Mouse (Mus musculus) limb, embryonic 10.5 days (tissue): ENCODE data around the gene Samd15. TPM values are rescaled to one million over a fixed set of nuclear protein-coding genes. Genes with fewer than 3 reads are reported as not detected.

Experiments
- DNase-seq: peaks from one replicate; pipeline ENCODE4 v3.0.0-alpha.2; 2017; ENCODE audit warnings: low spot score
- H3K27ac ChIP-seq: fragments of 300-500 bp; sonication (generic); 2 replicates; pipeline ENCODE4 v1.5.1; 2016; ENCODE audit warnings: mild to moderate bottlenecking
- H3K27me3 ChIP-seq: fragments of 300-500 bp; sonication (generic); 2 replicates; pipeline ENCODE4 v1.6.1; 2016; ENCODE audit warnings: low read depth, mild to moderate bottlenecking; ENCODE audit not compliant: poor library complexity, severe bottlenecking
- H3K36me3 ChIP-seq: fragments of 300-500 bp; sonication (generic); 2 replicates; pipeline ENCODE4 v1.6.1; 2016; ENCODE audit warnings: mild to moderate bottlenecking, moderate library complexity
- H3K4me1 ChIP-seq: fragments of 300-500 bp; sonication (generic); 2 replicates; pipeline ENCODE4 v1.6.1; 2016
- H3K4me3 ChIP-seq: fragments of 300-500 bp; sonication (generic); 2 replicates; pipeline ENCODE4 v1.5.1; 2016; ENCODE audit warnings: mild to moderate bottlenecking, moderate library complexity
- H3K9me3 ChIP-seq: fragments of 300-500 bp; sonication (generic); replicated peaks from 2 replicates; pipeline ENCODE4 v1.6.1; 2016; ENCODE audit warnings: mild to moderate bottlenecking
- WGBS: fragments of 180-500 bp; shearing (Covaris S2); methylation state at CpG from one replicate; pipeline ENCODE4 v1.1.7; 2016; 5-methylcytosine and 5-hydroxymethylcytosine counted together
- polyA plus RNA-seq: library from polyadenylated mRNA; unstranded; fragments of >200 nt; fragmentation: Nextera tagmentation; extraction: Ambion mirVana; gene quantifications from 2 replicates; pipeline ENCODE4 v1.2.1, GENCODE M21; 2016

Gene Samd15
- polyA plus RNA-seq, 1 experiment from 2014 or later, result 0.91 TPM

DNA sequence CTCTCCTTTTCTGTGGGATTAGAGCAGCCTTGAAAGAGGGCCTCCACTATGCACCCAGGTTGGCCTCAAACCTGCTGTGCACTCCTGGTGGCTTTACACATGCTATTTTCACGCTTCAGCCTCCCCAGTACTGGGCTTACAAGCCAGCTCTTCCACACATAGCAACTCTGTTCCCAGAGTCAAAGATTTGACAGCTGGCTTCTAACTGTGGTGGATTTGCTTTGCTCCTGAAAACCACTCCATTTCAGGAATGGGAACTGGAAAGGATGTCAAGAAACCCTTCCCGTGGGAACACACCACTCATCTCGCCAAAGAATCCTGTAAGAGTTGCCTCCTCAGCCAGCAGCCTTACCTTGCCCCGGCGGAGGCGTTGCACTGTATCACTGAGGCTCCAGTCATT lies 54.4 kb downstream of the Samd15 start:
- no peaks in the 10 kb centered on the region for H3K4me1 ChIP-seq
- no peaks in the 10 kb centered on the region for H3K9me3 ChIP-seq
- peaks cover 95% of the 10 kb centered on the region for H3K36me3 ChIP-seq
- WGBS, result 95% methylated on average over 6 of the region's 6 CpGs
- DNase-seq, result no peak
- H3K4me3 ChIP-seq, result no peak overlapping the region
- H3K27ac ChIP-seq, result no peak overlapping the region
- no peaks in the 10 kb centered on the region for H3K27me3 ChIP-seq

DNA sequence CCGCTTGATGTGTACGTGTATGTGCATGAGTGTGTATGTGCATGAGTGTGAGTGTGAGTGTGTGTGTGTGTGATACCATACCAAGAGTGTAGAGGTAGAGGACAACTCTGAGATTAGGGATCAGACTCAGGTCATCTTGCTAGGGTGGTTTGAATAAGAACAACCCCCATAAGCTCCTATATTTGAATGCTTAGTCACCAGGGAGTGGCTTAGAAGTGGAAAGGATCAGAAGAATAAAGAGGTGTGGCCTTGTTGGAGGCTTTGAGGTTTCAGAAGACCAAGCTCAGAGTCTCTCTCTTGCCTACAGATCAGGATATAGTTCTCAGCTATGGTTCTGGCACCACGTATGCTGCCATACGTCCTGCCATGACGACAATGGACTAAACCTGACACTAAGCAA lies 57.1 kb downstream of the Samd15 start:
- Histone ChIP-seq H3K9me3 (no peaks in the 10 kb centered on the region), H3K4me3 (no peak overlapping the region), H3K27ac (no peak overlapping the region), H3K4me1 (no peaks in the 10 kb centered on the region), H3K27me3 (no peaks in the 10 kb centered on the region), H3K36me3 (peaks cover 92% of the 10 kb centered on the region)
- DNase-seq, result no peak
- 96% methylated on average over 5 of the region's 5 CpGs for WGBS

DNA sequence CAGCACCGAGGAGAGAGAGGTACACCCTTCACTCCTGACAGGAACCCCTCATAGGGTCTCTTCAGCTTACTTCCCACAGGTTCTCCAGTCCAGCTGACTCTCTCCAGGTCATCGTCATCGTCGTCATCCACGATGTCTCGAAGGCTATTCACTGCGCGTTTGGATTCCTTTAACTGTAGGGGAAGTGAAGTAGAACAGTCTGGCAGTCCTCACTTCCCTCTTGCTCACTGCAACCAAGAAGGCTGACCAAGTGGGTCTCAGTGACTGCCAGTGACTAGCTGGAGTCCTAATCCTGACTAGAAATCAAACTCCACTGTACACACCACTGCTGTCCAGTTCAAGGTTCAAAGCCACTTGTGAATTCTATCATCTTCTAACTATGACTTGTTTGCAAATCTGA lies 61.0 kb downstream of the Samd15 start:
- Histone ChIP-seq H3K27ac (no peak overlapping the region), H3K4me3 (no peak overlapping the region), H3K9me3 (no peaks in the 10 kb centered on the region), H3K4me1 (peaks cover 10% of the 10 kb centered on the region; the same call in 1 of the 2 replicates), H3K36me3 (peaks cover 81% of the 10 kb centered on the region), H3K27me3 (no peaks in the 10 kb centered on the region)
- 96% methylated on average over 8 of the region's 8 CpGs for WGBS
- DNase-seq, result no peak

Other genes with a start within 250 kb of the Samd15 start
- gene Zdhhc22, start 209.3 kb upstream of the Samd15 start, polyA plus RNA-seq, result 0.04 TPM in 2 replicates
- gene Tmem63c, start 178.4 kb upstream of the Samd15 start, polyA plus RNA-seq, result not detected in 2 replicates
- gene Ngb, start 97.2 kb upstream of the Samd15 start, polyA plus RNA-seq, result 0.11 and 0.45 TPM in 2 replicates
- 25.6 and 31.3 TPM in 2 replicates for gene Gstz1, start 52.6 kb upstream of the Samd15 start, polyA plus RNA-seq
- gene Pomt2, start 51.8 kb upstream of the Samd15 start, polyA plus RNA-seq, result 15.7 and 18.7 TPM in 2 replicates
- gene Tmed8, start 731 bp downstream of the Samd15 start, polyA plus RNA-seq, result 2.5 and 2.8 TPM in 2 replicates
- 0.59 and 0.94 TPM in 2 replicates for gene Noxred1, start 39.0 kb downstream of the Samd15 start, polyA plus RNA-seq
- 50.5 and 56.7 TPM in 2 replicates for gene Vipas39, start 66.5 kb downstream of the Samd15 start, polyA plus RNA-seq
- 294 and 332 TPM in 2 replicates for gene Ahsa1, start 66.8 kb downstream of the Samd15 start, polyA plus RNA-seq
- gene Ism2, start 100.0 kb downstream of the Samd15 start, polyA plus RNA-seq, result 1.0 and 1.2 TPM in 2 replicates
- gene Sptlc2, start 188.6 kb downstream of the Samd15 start, polyA plus RNA-seq, result 48.2 and 57.4 TPM in 2 replicates
- 329 and 335 TPM in 2 replicates for gene Slirp, start 244.2 kb downstream of the Samd15 start, polyA plus RNA-seq
- 82.0 and 85.6 TPM in 2 replicates for gene Alkbh1, start 244.3 kb downstream of the Samd15 start, polyA plus RNA-seq